Mouse (Mus musculus) urinary bladder, adult 2 months (tissue): ENCODE data around the gene Limd2. TPM values are rescaled to one million over a fixed set of nuclear protein-coding genes. Genes with fewer than 3 reads are reported as not detected.
"Not testable (repeated sequence)": the region's sequence is repeated elsewhere in the genome, so short reads cannot be mapped to it uniquely, and the experiment has no call there.

Experiments
- DNase-seq: peaks from one replicate; pipeline ENCODE4 v3.0.0; 2022; ENCODE audit warnings: low spot score
- polyA plus RNA-seq: library from polyadenylated mRNA; depleted of rRNA; stranded (reverse); fragments of >200 nt; gene quantifications from 2 replicates; pipeline ENCODE4 v1.2.3, GENCODE M21; 2012; rRNA removed

The Limd2 gene
- polyA plus RNA-seq, result 14.8 and 16.5 TPM in 2 replicates

GRCm38 (mm10) chr11:106160841-106161721, at the start of gene Limd2, which contains the start of gene Gm10840:
Gene Limd2 (minus strand): TSS chr11:106160860.
Gene Gm10840 (plus strand): TSS chr11:106160850.
- peak; percentile 31 for DNase-seq

GRCm38 (mm10) chr11:106202123-106202465, 41.4 kb upstream of the Limd2 start, which contains the start of gene Strada:
Gene Strada (minus strand): TSS chr11:106202168.
- DNase-seq, result no peak

GRCm38 (mm10) chr11:106201337-106202122, 40.9 kb upstream of the Limd2 start:
- no peak for DNase-seq

GRCm38 (mm10) chr11:106200756-106201155, 40.1 kb upstream of the Limd2 start:
- DNase-seq, result no peak

- DNase-seq, result not testable (repeated sequence)
These were observed 39.3 kb upstream of the Limd2 start for GRCm38 (mm10) chr11:106199997-106200396.

GRCm38 (mm10) chr11:106198277-106198676, 37.6 kb upstream of the Limd2 start:
- DNase-seq, result no peak

- DNase-seq, result no peak
These were observed 34.7 kb upstream of the Limd2 start for GRCm38 (mm10) chr11:106195341-106195740.

- DNase-seq, result no peak
These were observed 34.2 kb upstream of the Limd2 start for GRCm38 (mm10) chr11:106194891-106195290.

- no peak for DNase-seq
These were observed 33.5 kb upstream of the Limd2 start for GRCm38 (mm10) chr11:106194155-106194541.

- peak; percentile 85 for DNase-seq
These were observed 32.9 kb upstream of the Limd2 start for GRCm38 (mm10) chr11:106193371-106194154.

GRCm38 (mm10) chr11:106192657-106193370, 32.2 kb upstream of the Limd2 start:
- DNase-seq, result no peak

GRCm38 (mm10) chr11:106192241-106192640, 31.6 kb upstream of the Limd2 start:
- no peak for DNase-seq

GRCm38 (mm10) chr11:106191716-106192115, 31.1 kb upstream of the Limd2 start:
- no peak for DNase-seq

- DNase-seq, result no peak
These were observed 26.7 kb upstream of the Limd2 start for GRCm38 (mm10) chr11:106187326-106187725.

GRCm38 (mm10) chr11:106180449-106180801, 19.8 kb upstream of the Limd2 start:
- no peak for DNase-seq

GRCm38 (mm10) chr11:106179711-106180448, 19.2 kb upstream of the Limd2 start:
- DNase-seq, result no peak

GRCm38 (mm10) chr11:106178036-106178782, 17.5 kb upstream of the Limd2 start:
- no peak for DNase-seq

GRCm38 (mm10) chr11:106176372-106176771, 15.7 kb upstream of the Limd2 start:
- no peak for DNase-seq

GRCm38 (mm10) chr11:106175081-106175480, 14.4 kb upstream of the Limd2 start:
- no peak for DNase-seq

- DNase-seq, result no peak
These were observed 13.7 kb upstream of the Limd2 start for GRCm38 (mm10) chr11:106174372-106174771.
